Mouse (Mus musculus): Measurements from ENCODE around the gene Phf19. TPM values are rescaled to one million over a fixed set of nuclear protein-coding genes. Genes with fewer than 3 reads are reported as not detected.

Gene Phf19
- total RNA-seq, 2 experiments from 2014 or later, result 0.93 to 0.99 TPM

DNA sequence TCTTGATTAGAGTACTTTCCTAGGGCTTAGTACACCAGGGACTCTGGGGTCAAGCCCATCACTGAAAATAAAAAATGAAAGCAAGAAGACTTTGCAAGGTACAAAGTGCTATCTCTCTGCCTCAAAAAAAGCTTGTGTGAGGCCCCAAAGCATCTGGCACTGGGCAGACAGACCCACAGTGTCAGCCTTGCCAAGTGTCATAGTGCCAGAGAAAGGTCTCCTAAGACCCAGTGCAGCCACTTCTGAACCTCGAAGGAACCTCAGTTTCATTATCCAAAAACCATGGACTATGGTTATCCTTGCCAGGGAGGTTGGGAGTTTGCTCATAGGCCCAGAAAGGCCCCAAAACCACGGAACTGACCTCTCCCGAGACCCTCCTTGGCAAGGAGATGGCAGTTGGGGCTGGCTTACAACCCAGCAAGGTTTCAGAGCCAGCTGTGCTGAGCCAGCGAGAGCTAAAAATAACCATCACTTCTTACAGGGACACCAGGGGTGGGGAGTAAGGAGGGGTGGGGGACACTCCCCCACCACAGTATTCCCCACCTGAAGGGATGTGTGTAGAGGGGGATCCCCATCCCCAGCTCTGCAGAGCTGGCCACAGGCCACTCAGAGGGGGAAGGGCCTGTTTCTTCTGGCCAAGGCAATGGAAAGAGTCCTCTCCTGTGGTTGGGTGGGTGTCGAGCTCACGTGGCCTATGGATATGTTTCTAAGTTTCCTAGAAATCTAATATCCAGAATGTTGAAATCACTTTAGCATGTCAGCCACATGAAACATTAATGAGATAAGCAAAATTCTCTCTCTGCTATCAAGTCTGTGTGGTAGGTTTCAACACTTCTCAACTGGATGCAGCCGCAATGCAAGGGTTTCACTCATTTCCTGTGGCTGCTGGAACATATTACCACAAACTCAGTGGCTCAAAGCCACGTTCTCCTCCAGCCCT lies 24.7 kb upstream of the Phf19 start:
- DNase-seq, result peak; percentile 51 to 60

DNA sequence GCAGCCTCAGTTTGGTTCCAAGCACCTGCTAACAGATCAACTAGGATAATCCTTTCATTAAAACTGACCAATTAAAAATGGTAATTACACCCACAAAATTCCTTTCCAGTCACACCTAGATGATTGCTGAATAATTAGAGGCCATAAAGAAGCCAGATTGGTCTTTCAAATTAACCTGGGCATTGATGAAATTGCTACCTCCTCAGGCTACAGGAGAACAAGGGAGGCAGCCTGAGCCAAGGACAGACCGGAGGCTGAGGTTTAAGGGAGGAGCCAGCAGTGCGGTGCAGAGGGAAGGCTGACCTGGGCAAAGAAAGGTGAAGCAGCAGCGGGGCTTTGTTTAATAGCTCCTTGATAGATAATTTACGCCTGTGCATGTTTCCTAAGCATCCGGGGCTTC lies 23.6 kb upstream of the Phf19 start:
- no peak for DNase-seq

DNA sequence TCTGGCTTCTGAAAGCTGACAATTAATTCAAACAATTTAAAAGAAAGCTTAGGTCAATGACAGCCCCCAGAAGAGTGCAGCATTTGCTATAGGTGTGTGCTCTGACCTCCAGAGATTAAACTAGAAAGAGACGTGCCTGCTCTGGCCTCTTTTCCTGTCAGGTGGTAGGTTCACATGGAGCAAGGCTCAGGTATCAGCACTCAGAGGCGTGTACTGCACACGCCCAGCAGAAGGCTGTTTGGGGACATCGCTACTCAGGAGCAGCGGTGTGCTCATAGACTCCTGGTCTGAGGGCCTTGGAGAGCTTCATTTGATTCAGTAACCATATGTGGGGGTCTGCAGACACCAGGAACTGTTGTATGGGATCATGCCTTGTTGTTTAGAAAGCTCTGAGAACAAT lies 13.5 kb upstream of the Phf19 start:
- DNase-seq, result no peak

DNA sequence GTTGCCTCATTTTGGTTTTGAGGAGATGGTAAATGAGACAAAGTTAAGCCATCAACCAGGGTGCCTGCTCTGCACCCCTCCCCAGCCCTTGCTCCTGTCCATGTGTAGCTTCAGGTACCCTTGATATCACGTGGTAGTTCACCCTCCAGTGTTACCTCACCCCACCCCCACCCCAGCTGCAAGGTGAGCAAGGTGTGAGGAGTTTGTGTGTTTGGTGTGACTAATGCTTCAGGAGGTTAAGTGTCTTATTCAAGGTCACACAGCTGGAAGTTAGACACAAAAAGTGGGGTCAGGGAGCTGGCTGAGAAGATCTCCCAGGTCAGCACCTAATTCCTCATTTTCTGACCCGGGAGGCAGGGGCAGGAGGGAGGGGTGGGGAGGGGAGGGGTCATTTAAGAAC lies 8.9 kb upstream of the Phf19 start:
- no peak for DNase-seq

DNA sequence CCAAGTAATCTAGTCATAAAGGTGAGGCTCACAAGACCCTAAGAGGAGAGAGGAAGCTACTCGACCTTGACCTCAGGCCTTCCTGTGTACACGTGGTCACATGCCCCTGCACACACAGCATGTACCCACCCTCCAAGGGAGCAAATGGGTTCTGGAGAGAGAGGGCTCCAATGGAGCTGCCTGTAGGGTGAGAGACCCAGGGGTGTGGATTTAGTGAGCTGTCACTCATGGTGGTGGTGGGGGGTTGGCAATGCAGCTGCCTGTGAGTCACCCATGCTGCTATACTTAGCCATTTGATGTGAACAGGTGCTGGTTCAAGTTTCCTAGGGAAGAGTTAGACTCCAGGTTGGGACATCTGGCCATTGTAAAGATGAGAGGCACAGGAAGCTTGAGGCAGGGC lies 6.3 kb upstream of the Phf19 start:
- no peak for DNase-seq

DNA sequence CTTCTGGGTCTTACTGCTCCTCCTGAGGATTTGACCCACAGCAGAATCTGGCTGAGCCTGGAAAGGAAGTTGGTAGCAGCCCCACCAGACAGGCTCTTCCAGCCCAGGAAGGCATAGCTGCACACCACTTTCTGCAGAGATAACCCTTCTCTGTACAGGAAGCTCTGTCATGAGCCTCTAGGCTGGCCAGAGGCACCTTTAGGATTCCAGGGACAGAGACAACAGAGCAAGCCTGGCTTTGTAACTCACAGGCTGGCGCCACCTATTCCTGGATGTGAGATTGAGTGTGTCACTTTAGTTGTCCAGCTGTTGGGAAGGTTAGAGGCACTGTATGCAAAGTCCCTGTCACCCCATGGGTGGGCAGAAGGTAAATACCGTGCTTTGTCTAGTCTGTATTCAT lies 1.3 kb upstream of the Phf19 start:
- no peak for DNase-seq

DNA sequence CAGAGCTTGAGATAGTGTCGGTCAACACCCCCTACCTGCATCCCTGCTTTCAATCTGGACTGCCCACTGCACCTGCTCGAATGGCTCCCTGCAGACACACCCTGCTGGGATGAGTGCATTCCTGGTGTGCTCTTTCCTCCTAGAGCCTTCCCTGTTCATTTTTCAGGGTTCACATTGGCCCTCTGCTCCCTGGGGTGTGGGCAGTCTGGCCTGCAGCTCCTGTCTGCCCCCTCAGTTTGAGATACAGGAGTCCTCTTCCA lies 927 bp upstream of the Phf19 start:
- no peak for DNase-seq

DNA sequence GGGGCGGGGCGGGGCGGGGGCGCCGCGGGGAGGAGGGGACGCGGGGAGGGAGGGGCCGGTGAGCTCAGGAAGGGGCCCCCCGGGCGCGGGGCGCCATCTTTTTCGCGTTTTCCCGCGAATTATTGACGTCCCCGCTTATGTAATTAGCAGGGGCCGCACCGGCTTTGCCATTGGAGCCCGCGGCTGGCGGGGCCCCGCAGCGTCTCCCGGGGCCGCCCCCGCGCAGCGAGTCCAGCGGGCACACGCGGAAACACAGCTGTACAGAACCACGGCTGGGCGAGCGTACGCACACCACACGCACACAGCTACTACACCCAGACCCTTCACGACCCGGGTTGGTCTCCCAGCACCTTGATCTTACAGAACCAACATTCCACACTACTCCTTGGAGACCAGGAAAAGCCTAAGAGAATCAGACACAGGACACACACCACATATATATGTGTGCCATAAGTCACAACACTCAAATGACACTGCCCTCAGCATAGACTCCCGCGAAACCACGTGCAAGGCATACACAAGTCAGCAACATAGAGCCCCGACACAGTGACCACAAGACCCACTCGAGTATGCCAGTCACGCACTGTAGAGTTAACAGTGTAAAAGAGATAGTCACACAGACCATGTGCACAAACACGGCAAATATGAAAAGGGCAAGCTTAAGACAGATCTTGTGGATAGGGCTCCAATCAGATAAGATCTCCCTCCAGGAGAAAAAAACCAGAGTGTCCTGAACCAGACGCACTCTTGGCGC lies 420 bp upstream of the Phf19 start:
- peak; percentile 49 to 62 for DNase-seq

DNA sequence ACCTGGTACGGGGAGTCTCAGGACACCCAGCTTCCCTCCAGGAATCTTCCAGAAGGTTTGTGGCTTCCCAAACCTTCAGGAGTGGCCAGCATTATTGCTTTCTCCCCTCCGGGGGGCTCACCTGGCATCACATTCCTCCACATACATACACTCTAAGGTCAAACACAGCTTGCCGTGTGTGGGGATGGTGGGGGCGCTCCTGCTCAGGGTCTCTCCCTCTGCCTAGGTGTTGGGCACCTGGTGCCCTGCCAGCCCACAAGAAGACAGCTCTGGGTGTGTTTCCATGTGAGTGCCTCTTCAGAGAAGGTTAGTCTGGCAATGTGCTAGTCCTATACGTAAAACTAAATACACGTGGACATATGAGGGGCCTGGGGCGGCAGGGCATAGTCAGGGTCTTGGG lies 1.2 kb downstream of the Phf19 start:
- DNase-seq, result no peak

DNA sequence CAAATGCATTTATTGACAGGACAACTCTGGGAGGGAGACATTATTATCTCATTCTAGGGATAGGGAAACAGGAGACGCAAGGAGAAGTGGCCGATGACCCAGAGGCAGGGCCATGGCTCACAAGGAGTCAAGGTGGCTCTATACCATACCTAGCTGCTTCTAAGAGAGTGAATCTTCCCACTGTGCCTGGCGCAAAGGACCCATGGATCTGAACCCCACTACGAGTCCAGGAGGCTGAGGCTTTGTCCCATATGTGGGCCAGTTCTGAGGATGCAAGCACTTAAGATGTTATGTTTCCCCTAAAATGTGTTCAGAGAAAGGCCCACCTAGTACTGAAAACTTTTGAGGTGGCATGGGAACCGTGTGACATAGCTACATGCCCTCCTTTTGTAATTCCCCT lies 2.0 kb downstream of the Phf19 start:
- DNase-seq, result no peak

DNA sequence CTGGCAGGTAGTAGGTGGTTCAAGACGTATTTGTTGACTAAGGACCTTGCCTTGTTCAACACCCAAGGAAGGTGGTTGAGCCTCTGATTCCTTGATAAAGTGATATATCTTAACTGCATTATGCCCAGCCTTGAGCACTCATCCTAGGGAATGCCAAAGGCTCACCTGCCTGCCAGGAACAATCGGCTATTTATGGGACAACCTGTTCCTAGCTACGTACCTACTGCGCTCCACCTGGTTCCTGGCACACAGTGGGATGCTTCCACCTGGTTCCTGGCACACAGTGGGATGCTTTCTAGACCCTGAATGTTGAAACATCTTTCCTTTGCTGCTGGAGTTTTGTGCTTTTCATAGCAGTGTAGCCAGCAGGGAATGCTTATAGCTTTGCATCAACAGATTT lies 4.1 kb downstream of the Phf19 start:
- no peak for DNase-seq

DNA sequence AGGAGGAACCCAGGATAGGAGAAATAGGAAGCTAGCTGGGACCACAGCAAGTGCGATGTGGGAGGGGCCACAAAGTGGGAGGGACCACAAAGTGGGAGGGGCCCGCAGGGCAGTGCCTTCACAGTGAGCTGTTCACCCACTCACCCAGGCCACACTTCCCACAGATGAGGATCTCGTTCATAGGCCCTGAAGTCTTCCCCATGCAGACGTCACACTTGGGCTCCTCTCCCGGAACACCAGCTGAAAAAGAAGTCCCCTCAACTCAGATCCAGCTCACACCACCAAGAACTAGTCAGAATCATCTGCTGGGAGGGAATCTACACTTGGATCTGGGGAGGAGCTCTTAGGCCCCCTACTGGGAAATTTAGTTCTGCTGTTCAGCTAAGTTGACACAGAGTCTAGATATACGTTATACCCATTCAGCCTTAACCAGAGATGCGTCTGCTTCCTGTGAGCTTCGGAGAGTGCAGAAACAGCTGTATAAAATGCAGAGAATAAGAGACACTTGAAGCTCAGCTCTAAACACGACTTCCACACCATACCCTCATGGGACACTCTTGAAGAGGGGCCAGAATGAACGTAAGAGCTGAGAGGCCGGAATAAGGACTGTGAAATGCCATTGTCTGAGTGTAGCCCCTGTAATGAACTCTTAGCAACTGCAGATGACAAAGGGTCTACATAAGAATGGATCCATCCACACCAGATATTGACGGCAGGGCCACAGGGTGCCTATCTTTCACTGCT lies 6.8 kb downstream of the Phf19 start:
- peak; percentile 75 to 80 for DNase-seq

DNA sequence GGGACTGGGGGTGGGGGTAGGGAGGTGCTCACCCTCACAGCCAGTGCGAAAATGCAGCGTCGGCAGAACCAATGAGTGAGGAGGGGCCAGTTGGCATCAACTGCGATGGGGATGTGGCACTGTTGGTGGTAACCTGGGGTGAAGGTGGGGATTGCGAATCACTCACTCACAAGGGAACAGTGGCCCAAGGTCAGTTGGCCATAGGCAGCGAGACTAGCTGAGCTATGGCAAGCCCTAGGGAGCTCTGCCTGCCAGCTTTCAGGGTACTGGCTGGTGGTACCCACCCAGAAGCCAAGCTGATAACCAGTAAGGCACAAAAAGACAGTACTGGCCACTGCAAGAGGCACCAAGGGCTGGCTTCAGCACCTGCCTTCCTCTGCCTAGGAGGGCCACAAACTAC lies 7.4 kb downstream of the Phf19 start:
- peak in 1 of 2 experiments; percentile 6 for DNase-seq

DNA sequence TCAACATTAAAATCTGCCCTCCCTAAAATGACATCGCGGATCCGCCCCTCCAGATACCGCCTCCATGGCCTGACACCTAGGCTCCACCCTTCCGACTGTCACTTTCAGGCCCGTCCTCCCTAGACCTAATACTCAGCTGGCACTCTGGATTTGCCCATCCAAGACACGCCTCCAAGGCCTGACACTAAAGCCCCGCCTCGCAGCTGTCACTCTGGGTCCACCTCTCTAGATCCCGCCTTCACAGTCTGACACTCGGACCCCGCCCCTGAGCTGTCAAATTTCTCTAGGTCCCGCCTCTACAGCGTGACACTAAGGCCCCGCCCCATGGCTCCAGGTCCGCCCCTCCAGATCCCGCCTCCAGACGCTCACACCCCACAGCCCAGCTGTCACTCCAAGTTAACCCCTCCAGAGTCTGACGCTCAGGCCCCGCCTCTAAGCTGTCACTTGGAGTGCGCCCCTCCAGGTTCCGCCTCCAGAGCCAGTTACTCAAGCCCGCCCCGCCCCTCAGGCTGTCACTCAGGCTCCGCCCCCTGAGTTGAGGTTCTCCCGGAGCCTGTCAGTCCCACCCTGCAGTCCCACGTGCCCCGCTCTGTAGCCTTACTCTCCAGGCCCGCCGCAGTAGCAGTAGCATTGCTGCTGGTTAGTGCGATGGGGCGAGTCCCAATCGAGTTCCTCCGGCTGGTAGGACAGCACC lies 8.8 kb downstream of the Phf19 start:
- peak; percentile 99 for DNase-seq

DNA sequence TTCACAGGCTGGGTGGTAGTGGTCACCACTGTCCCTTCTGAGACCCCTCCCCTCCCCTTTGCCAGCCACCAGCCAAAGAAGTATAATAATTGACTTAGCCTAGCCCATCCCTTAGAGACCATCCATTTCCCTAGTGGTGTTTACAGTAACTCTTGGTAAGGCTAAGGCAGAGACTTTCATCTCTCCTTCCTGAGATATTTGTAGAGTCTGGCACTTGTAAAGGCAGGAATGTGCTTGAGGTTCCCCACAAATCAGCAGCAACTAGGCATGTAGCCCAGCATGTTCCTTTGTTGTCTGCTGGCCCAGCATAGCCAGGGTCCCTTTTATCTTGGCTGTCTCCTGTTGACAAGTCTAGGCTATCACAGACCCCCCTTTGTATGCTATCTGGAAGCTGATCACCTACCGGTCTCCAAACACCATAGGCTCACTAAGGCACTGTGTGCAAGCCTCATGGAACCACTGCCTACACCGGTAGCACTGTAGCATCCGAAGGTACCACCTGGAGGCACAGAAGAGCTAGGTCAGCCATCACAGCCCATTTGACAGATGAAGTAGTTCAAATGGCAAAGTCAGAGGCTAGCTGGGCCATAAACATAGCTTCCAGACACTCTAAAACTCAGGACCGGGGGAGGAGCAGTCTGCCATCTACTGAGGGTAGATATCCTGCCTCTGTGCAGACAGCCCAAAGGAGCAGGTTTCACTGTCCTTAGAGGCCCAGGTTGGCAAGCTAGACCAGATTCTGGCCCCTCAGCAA lies 10.0 kb downstream of the Phf19 start:
- peak in 1 of 2 experiments; percentile 23 for DNase-seq

DNA sequence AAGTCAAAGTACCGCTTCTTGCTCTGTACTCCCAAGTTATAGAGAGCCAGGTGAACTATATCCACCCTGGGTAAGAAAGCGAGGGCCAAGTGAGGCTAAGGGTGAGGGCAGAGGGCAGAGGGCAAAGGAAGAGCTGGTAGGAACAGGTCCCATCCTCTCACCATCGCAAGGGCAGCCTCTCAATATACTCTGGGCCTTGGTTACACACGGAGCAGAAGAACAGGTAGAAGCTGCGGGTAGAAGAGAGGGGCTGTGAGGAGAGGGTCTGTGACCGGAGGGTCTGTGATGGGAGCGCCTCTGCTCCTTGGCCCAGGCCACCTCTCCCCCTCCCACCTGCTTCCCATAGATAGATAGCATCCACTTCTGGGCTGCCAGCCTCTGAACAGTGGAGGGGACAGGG lies 10.6 kb downstream of the Phf19 start:
- DNase-seq, result no peak

DNA sequence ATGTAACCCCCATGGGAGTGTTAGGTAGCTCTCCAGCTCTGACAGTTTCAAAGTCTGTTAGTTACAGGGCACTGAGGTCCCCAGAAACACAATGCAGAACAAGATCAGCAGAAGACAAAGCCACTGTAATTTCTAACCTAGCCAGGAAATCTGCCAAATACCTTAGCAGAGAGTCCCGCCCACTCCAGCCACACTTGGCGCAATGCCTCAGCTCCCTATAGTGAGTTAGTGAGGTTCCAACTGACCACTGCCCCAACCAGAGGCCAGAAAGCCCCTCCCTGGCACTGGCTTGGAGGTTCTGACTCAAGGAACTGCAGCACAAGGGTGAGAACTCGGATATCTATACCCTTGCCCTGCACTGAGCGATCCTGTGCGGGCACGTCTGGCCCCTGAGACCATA lies 11.1 kb downstream of the Phf19 start:
- no peak for DNase-seq

DNA sequence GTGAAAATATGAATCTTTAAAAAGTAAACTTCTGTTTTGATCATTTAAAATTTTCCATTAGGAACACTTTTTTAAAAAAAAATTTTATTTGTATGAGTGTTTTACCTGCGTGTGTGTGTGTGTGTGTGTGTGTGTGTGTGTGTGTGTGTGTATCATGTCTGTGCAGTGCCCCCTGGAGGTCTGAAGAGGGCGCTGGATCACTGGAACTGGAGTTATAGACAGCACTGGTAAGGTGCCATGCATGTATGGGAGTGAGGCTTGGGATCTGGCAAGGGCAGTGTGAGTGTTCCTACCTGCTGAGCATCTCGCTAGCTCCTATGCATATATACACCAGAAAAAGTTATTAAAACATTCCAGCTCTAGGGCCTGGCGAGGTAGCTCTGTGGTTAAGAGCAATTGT lies 12.1 kb downstream of the Phf19 start:
- no peak for DNase-seq

DNA sequence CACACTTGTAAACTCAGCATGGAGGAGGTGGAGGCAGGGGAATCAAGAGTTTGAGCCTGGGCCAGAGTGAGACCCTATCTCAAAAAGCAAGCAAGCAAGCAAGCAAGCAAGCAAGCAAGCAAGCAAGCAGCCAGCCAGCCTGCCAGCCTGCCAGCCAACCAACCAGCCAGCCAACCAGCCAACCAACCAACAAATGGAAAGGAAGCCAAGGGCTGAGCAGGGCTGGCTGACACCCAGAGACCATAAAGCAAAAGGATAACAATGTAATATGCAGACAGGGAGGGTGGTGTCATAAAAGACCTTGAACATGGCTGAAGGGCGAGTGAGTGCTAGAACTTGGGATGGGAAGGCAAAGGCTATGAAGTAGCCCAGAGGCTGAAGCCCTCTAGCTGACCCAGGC lies 13.4 kb downstream of the Phf19 start:
- DNase-seq, result no peak

DNA sequence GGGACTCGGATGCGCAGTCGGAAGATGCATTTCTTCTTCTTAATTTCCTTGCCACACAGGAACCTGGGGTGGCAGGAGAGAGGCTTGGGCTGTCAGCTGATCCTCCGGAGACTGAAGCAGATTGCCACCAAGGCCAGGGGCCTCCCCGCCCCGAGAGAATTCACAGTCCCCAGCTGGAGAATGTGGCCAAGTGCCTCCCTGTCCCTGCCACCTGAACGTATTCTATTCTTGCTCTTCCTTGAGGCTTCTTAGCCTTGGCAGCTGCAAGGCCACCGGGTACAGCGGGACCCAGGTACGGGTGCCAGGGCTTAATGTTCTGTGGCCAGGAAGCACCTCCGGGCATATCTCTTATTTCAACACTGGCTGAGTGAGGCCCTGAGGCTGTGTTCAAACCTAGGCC lies 14.1 kb downstream of the Phf19 start:
- no peak for DNase-seq

DNA sequence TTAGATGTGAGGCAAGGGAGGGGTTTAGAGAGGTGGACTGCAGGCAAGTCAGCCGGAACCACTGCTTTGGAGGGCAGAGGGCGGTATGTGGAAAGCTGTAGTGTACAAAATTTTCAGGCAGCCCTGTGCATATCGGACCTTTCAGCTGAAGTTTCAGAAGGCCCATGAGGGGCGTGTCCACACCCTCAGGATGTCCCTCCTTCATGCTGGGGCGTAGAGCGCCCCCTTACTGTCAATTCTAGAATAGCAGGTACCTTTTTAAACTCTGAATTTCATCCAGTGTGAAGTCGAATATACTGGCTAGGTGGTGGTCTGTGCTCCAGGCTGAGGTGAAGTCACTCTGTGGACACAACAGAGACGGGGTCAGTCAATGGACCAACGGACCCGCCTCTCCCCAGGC lies 16.0 kb downstream of the Phf19 start:
- peak; percentile 34 to 37 for DNase-seq
